Mouse (Mus musculus): ENCODE results near the gene Ift22.

- TF ChIP-seq TAL1 (IDR thresholded peaks at IDR 0.05; ENCODE audit: low read length), result no peak
- TF ChIP-seq GATA1 (IDR thresholded peaks at IDR 0.05; ENCODE audit: low read length), result no peak
Measured at GRCm38 (mm10) chr5:136931896-136932295, 23.9 kb downstream of the Ift22 start.

Data from erythroblast, embryonic 14.5 days (primary cell).